Mouse (Mus musculus): ENCODE data around the gene Hrh3. TPM values are rescaled to one million over a fixed set of nuclear protein-coding genes. Genes with fewer than 3 reads are reported as not detected.

Gene Hrh3
- total RNA-seq, 1 experiment from 2014 or later = not detected

DNA sequence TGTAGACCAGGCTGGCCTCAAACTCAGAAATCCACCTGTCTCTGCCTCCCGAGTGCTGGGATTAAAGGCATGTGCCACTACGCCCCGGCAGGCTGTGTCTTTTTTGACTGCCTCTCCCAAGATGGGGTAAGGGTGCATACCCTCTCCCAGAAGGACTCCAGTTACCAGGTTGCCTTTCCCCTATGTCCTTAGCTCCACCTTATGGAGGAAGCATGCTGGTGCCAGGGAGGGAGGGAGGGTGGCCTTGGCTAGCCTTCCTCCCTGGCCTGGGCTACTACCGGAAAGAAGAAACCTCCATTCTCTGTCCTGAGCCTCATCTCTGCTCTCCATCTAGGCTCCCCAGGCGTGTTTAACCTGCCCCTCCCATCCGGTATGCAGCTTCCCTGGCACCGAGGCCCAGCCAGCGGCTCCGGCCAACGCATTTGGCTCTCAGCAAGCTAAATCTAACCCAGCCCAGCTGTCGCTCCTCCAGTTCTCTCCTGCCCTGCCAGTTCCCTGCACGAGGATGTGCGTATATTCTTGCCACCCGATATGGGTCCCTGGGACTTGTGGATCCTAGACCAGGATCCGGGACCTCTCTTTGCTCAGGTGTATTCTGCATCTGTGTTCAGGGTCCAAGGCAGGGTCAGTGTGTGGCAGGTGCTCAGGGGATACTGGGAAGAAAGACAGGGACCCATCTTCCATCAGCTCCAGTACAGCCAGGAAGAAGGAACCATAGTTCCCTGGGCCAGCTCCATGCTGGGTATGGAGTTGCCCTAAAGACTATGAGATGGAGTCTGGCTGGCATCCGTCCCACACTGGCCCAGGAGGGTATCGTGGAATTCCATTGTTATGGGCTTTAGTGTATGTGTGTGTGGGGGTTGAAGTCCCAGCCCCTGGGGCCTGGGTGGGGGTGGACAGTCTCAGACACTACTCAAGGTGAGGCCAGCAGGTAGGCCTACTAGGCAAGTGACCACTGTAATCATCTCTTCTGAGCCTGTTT, 9.9 kb upstream of the Hrh3 start:
- no peak for ATAC-seq (replicated peaks; ENCODE audit: insufficient number of reproducible peaks, low FRiP score, low TSS enrichment, poor library complexity, severe bottlenecking)

GRCm38 (mm10) chr2:180108285-180108684, 4.0 kb upstream of the Hrh3 start:
- no peak for ATAC-seq (replicated peaks; ENCODE audit: insufficient number of reproducible peaks, low FRiP score, low TSS enrichment, poor library complexity, severe bottlenecking)

GRCm38 (mm10) chr2:180107081-180107480, 2.8 kb upstream of the Hrh3 start:
- no peak for ATAC-seq (replicated peaks; ENCODE audit: insufficient number of reproducible peaks, low FRiP score, low TSS enrichment, poor library complexity, severe bottlenecking)

GRCm38 (mm10) chr2:180105441-180106190, 1.3 kb upstream of the Hrh3 start:
- no peak for ATAC-seq (replicated peaks; ENCODE audit: insufficient number of reproducible peaks, low FRiP score, low TSS enrichment, poor library complexity, severe bottlenecking)

GRCm38 (mm10) chr2:180104659-180105377, 530 bp upstream of the Hrh3 start:
- no peak for ATAC-seq (replicated peaks; ENCODE audit: insufficient number of reproducible peaks, low FRiP score, low TSS enrichment, poor library complexity, severe bottlenecking)

GRCm38 (mm10) chr2:180103151-180103977, 924 bp downstream of the Hrh3 start:
- no peak for ATAC-seq (replicated peaks; ENCODE audit: insufficient number of reproducible peaks, low FRiP score, low TSS enrichment, poor library complexity, severe bottlenecking)

- ATAC-seq (replicated peaks; ENCODE audit: insufficient number of reproducible peaks, low FRiP score, low TSS enrichment, poor library complexity, severe bottlenecking) = no peak
These were observed 4.8 kb downstream of the Hrh3 start for GRCm38 (mm10) chr2:180099529-180099928.

GRCm38 (mm10) chr2:180098167-180098566, 6.1 kb downstream of the Hrh3 start:
- no peak for ATAC-seq (replicated peaks; ENCODE audit: insufficient number of reproducible peaks, low FRiP score, low TSS enrichment, poor library complexity, severe bottlenecking)

- ATAC-seq (replicated peaks; ENCODE audit: insufficient number of reproducible peaks, low FRiP score, low TSS enrichment, poor library complexity, severe bottlenecking) = no peak
These were observed 6.7 kb downstream of the Hrh3 start for GRCm38 (mm10) chr2:180097585-180097984.

GRCm38 (mm10) chr2:180095711-180096110, 8.6 kb downstream of the Hrh3 start:
- no peak for ATAC-seq (replicated peaks; ENCODE audit: insufficient number of reproducible peaks, low FRiP score, low TSS enrichment, poor library complexity, severe bottlenecking)

DNA sequence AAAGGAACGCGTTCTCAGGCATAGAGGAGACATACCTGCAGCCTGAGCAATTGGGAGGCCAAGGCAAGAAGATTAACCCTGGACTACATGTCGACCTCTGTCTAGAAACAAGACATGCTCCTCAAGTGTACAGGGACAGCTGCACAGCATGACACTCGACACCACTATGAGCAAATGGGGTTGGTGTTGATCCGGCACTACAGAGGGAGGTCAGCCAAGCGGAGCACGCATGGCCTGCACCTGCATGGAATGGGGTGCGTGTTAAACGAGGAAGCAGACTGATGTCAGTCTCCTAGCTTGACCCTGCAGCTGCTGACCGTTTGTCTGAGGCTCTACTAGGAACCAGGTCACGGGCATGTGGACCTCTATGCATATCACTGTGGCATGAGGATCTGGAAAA, 14.0 kb downstream of the Hrh3 start:
- ATAC-seq (replicated peaks; ENCODE audit: insufficient number of reproducible peaks, low FRiP score, low TSS enrichment, poor library complexity, severe bottlenecking) = no peak

DNA sequence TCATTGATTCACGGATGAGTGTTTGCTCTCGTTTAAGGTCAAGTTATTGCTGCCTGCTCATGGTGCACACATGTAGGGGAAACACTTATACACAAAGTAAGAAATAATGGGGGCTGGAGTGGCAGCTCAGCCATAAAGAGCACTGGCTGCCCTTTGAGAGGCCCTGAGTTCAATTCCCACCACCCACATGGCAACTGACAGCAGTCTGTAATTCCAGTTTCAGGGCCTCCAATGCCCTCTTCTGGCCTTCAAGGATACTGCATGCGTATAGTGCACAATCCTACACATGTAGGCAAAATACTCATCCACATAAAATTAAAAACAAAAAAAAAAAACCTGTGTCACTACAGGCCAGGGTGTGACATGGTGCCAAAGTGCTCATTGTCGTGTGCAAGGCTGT, 16.8 kb downstream of the Hrh3 start:
- no peak for ATAC-seq (replicated peaks; ENCODE audit: insufficient number of reproducible peaks, low FRiP score, low TSS enrichment, poor library complexity, severe bottlenecking)

DNA sequence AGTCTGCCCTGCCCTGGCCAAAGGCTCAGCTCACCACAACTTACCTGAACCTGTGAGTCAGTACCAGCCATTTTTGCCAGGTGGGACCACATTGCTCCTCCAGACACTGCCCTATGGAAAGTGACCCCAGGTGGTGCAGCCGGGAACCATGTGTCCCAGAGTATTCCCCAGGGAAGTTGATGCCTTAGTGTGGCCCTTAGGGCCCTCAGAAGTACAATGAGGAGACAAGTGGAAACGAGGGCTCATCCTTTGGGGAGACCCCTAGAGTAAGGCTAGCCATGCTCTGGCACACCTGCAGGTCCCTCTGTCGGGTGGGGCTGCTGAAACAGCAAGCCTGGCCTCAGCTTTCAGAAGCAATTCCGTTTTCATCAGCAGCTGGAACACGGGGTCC, 17.7 kb downstream of the Hrh3 start:
- ATAC-seq (replicated peaks; ENCODE audit: insufficient number of reproducible peaks, low FRiP score, low TSS enrichment, poor library complexity, severe bottlenecking) = no peak

DNA sequence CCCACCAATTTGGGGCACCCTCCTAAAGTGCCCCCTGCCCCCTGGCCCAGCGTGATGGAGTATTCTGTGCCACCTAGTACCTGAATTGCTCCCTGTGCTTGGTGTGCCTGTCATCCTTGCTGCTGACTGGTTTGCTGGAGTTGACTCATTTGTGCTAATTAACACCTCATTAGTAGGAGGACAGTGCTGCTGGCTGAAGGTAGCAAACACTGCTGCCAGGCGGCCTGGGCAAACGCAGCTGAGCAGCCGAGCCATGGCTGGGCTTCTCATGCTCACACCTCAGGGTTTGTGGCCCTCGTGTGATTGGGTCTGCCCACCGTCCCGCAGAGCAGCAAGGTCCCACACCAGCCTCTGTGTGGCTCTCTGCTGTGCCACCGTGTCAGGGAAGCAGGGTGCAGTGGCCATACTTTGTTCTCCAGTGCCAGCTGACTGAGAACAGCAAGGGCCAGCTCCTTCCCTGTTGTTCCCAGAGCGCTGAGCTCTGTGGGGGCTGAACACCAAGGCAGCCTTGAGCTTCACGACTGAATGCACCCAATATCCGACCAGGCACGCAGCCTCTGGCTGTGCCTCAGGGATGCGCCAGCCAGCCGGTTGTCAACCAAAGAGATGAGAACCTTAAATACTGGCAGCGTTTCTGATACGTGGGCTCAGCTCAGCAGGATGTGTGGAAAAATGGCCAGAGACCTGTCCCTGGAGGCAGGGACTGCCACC, 18.2 kb downstream of the Hrh3 start:
- ATAC-seq (replicated peaks; ENCODE audit: insufficient number of reproducible peaks, low FRiP score, low TSS enrichment, poor library complexity, severe bottlenecking) = no peak

- ATAC-seq (replicated peaks; ENCODE audit: insufficient number of reproducible peaks, low FRiP score, low TSS enrichment, poor library complexity, severe bottlenecking) = no peak
These were observed 19.7 kb downstream of the Hrh3 start for GRCm38 (mm10) chr2:180084565-180084964.

DNA sequence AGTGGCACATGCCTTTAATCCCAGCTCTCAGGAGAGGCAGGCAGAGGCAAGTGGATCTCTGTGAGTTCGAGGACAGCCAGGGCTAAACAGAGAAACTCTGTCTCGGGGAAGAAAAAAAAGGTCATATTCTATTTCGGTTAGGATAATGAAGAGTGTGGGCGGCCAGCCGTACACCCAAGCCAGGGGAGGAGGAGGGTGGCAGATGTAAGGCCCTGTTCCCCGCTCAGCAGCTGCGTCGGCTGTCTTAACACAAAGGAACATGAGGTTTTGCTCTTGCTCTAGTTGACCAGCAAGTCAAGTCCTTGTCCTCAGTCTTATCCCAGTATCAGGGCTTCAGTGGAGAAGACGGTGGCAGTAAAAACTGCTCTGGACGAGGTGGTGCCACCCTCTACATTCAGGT, 21.2 kb downstream of the Hrh3 start:
- ATAC-seq (replicated peaks; ENCODE audit: insufficient number of reproducible peaks, low FRiP score, low TSS enrichment, poor library complexity, severe bottlenecking) = no peak

DNA sequence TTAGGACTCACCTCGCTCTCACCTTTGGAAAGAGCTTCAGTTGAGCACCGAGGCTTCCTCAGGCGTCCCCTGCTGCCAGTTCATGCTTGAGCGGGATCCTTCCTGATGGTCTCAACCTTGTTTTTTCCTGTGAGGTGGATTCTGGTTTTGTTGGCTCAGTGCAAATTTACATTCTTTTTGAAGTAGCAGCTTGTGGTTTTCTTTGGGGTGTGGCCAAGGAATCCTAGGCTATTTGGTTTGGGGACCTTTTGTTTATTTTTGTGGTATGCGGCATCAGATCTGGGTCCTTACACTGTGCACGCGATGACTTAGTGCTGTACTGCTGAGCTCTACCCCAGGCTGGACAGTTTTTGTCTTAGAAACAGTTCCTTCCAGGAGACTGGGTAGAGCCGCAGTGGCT, 23.6 kb downstream of the Hrh3 start:
- ATAC-seq (replicated peaks; ENCODE audit: insufficient number of reproducible peaks, low FRiP score, low TSS enrichment, poor library complexity, severe bottlenecking) = no peak

- no peak for ATAC-seq (replicated peaks; ENCODE audit: insufficient number of reproducible peaks, low FRiP score, low TSS enrichment, poor library complexity, severe bottlenecking)
These were observed 26.7 kb downstream of the Hrh3 start for GRCm38 (mm10) chr2:180077622-180078021.
